Mouse (Mus musculus): ENCODE results near the gene Akap6.

DNA sequence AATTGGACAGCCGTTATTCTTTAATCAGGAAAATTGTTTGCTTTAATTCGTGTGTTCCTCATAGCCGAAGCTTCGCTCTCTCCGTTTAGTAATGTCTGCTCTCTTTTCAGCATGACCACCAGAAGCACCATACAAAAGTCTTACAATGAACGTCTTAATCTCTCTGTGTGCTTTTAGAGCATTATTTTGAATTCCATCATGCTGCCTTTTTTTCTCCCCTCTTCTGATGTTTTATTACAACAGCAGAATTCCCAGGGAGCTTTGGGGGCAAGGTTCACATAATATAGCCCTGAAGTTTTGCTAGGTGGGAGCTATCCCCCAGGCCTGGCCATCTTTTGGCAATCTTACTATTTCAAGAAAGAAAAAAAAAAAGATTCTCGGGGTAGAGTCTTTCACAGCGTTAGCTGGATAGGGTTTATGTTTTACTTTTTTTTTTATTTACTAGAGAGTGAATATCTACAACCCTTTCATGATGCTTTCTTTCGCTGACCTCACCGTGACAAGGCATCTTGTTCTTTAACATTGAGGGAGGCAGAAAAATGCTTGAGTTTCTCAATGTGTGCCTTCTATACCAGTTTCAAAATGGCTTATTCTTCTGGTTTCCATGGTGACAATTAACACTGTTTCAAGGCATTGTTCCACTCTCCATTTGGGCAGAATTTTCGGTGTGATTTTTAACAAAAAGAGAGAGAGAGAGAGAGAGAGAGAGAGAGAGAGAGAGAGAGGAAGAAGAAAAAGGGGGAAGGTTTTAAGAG lies 366.0 kb downstream of the Akap6 start:
- TF ChIP-seq CTCF (IDR thresholded peaks at IDR 0.05; ENCODE audit: borderline replicate concordance, insufficient read depth, low read depth, low read length) (no peak), POLR2A (IDR thresholded peaks at IDR 0.05; ENCODE audit: borderline replicate concordance, insufficient read depth, low read length) (no peak)
